Mouse (Mus musculus): ENCODE data around the gene Taok2.

Taok2 gene

GRCm38 (mm10) chr7:126825403-126825802 is 59.1 kb downstream of the Taok2 start:
- DNase-seq (ENCODE audit: low spot score) = peak; percentile 43

- no peak for DNase-seq (ENCODE audit: low spot score)
Observed at GRCm38 (mm10) chr7:126823940-126824339, 60.6 kb downstream of the Taok2 start.

DNA sequence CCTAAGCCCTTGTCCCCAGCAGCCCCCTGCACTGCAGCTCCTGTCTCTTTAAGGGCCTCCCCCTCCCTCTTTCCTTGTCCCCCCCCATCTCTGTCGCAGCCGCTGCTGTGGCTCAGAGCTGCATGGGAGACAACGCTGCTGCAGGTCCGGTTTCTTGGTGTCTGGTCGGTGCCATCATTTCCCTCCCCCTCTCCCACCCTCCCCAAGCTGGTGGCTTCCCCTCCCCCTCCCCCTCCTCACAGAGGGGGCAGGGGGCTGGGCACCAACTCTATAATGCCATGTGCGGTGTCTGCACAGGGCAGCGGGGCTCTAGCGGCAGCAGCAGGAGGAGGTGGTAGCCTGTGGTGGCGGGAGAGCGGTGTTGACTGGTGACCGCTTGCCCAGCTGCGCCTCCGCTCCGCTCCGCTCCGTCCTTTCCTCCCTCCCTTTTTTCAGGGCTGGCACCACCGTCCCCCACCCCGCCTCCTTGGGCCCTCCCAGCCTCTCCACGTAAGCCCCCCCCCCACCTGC is 61.2 kb downstream of the Taok2 start:
- peak; percentile 33 for DNase-seq (ENCODE audit: low spot score)

DNA sequence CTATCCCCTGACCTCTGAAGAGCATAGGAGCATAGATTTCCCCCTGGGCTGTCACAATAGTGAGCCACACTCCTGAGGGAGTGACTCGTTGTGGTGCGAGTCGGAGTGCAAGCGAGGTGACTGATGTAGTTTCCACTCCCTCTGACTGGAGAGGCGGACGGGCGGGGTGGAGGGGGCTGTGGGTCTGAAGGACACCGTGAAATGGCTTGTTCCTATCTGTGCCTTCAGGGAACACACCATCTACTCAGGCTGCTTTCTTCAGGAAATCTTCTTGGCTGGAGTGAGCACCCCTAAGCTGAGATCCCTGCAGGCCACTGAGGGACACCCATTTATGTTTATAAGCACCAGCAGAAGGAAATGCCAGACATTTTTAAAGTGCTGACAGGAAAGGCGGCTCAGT is 61.8 kb downstream of the Taok2 start:
- DNase-seq (ENCODE audit: low spot score) = no peak

DNA sequence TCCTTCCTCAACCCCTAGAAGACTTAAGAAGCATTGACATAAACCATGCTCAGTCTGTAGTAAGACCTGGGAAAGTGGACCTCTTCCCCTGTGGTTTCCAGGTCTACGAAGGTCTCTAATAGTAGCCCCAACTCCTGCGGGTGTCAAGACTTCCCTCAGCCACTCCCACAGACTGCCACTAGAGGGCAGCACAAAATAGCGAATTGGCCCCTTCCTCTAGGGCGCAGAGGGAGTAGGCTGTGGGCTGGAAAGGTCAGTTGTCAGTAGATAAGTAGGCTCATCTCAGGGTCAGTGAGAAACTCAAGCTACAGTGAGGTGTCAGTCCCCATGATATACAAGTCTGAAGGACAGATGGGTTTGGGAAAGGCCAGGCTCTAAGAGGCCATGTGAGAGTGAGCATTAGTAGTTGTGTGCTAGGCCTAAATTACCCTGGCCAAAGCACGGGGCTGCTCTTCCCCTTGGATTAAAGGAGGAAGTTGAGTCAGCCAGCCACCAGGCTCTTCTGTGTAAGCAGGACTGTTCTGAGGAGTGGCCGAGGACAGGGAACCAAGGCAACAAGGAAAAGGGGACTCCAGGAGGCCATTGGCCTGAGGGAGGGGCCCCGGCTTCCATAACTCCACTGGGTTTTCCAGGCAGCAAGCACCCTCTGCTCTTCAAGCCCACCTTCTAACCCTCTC is 62.5 kb downstream of the Taok2 start:
- peak; percentile 93 for DNase-seq (ENCODE audit: low spot score)

DNA sequence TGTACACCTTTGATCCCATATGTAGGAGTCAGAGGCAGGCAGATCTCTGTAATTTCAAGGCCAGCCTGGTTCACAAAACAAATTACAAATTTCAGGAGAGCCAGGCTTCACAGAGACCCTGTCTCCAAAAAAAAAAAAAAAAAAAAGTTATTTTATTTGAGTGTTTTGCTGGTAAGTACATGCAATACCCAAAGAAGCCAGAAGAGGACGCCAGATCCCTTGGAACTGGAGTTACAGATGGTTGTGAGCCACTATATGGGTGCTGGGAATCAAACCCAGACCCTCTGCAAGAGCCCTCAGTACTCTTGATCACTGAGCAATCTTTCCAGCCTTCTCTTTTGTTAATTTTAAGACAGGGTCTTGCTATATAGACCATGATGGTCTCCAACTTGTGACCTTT is 65.7 kb downstream of the Taok2 start:
- DNase-seq (ENCODE audit: low spot score) = no peak

DNA sequence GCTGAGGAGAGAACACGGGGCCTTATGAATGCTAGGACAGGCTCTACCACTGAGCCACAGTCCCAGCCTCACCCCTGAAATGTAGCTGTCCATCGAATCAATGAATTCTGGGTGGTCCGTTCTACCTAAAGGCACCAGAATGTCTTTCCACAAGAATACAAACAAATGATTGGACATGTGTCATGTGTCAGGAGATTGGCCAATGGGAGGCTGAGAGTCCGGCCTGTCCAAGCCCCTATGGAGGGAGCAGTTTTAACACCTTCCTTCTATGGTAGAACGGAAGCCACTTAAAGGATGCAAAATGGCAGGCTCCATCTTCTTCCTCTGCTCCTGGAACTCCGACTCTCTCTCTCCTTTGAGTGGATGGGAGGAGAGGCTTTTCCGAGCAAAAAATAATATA is 66.9 kb downstream of the Taok2 start:
- DNase-seq (ENCODE audit: low spot score) = no peak

GRCm38 (mm10) chr7:126816494-126816893 is 68.0 kb downstream of the Taok2 start:
- no peak for DNase-seq (ENCODE audit: low spot score)

DNA sequence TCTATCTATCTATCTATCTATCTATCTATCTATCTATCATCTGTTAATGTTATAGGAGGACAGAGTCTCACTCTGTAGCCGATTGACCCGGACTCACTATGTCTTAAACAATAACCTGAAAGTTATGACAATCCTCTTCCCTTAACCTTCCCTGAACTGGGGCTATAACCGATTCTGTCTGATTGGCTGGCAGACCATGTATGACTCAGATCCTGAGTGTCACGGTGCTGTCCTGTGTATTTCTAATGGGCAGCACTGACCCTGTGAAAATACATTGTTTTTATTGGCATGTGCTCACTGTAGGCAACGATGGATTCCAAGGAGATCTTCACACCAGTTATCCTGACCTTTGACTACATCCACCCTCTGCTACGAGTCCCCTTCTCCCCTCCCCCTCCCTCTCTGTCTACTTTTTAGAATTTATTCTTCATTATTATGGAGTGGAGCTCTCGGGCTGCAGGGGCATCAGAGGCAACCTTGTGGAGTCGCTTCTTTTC is 68.7 kb downstream of the Taok2 start:
- no peak for DNase-seq (ENCODE audit: low spot score)
